Mouse (Mus musculus): ENCODE measurements at regions not wholly inside any gene's neighbourhood (a gene's known extent, or its start where the extent isn't known, plus 50 kb on each side); places are given as distances from the start of the nearest gene placed in this dataset.
A peak's percentile ranks its signal among the peaks of the same experiment; 100 is the strongest.

GRCm38 (mm10) chr16:51842770-51843169, 188.3 kb upstream of the Cblb start:
- no peak for ATAC-seq (ENCODE audit: low FRiP score)
- no peak overlapping the region for H3K9ac ChIP-seq
- no peaks in the 10 kb centered on the region for H3K27me3 ChIP-seq
- no peaks in the 10 kb centered on the region for H3K4me1 ChIP-seq (replicated peaks)
- H3K4me3 ChIP-seq, result no peak overlapping the region
- no peak overlapping the region for H3K27ac ChIP-seq
- WGBS, result 77% methylated on average over 3 of the region's 3 CpGs
- H3K9me3 ChIP-seq, result no peaks in the 10 kb centered on the region
- no peak overlapping the region for H3K4me2 ChIP-seq
- H3K36me3 ChIP-seq, result no peaks in the 10 kb centered on the region

GRCm38 (mm10) chr16:51845539-51845938, 185.5 kb upstream of the Cblb start:
- ATAC-seq (ENCODE audit: low FRiP score), result peak; percentile 69
- H3K4me2 ChIP-seq, result no peak overlapping the region
- H3K4me1 ChIP-seq (replicated peaks), result no peaks in the 10 kb centered on the region
- H3K27ac ChIP-seq, result no peak overlapping the region
- no peaks in the 10 kb centered on the region for H3K9me3 ChIP-seq
- WGBS, result 70% methylated on average over 4 of the region's 4 CpGs
- H3K9ac ChIP-seq, result no peak overlapping the region
- H3K4me3 ChIP-seq, result no peak overlapping the region
- no peaks in the 10 kb centered on the region for H3K36me3 ChIP-seq
- no peaks in the 10 kb centered on the region for H3K27me3 ChIP-seq

GRCm38 (mm10) chr16:51880711-51881110, 150.3 kb upstream of the Cblb start:
- Histone ChIP-seq H3K4me2 (no peak overlapping the region), H3K36me3 (no peaks in the 10 kb centered on the region), H3K27ac (no peak overlapping the region), H3K4me3 (no peak overlapping the region), H3K4me1 (replicated peaks) (no peaks in the 10 kb centered on the region), H3K9ac (no peak overlapping the region), H3K9me3 (no peaks in the 10 kb centered on the region), H3K27me3 (no peaks in the 10 kb centered on the region)
- 78% methylated on average over 4 of the region's 4 CpGs for WGBS
- ATAC-seq (ENCODE audit: low FRiP score), result no peak

GRCm38 (mm10) chr16:51881127-51881526, 149.9 kb upstream of the Cblb start:
- Histone ChIP-seq H3K9ac (no peak overlapping the region), H3K4me2 (no peak overlapping the region), H3K36me3 (no peaks in the 10 kb centered on the region), H3K27ac (no peak overlapping the region), H3K4me3 (no peak overlapping the region), H3K4me1 (replicated peaks) (no peaks in the 10 kb centered on the region), H3K9me3 (no peaks in the 10 kb centered on the region), H3K27me3 (no peaks in the 10 kb centered on the region)
- no peak for ATAC-seq (ENCODE audit: low FRiP score)
- 55% methylated on average over 2 of the region's 2 CpGs for WGBS

DNA sequence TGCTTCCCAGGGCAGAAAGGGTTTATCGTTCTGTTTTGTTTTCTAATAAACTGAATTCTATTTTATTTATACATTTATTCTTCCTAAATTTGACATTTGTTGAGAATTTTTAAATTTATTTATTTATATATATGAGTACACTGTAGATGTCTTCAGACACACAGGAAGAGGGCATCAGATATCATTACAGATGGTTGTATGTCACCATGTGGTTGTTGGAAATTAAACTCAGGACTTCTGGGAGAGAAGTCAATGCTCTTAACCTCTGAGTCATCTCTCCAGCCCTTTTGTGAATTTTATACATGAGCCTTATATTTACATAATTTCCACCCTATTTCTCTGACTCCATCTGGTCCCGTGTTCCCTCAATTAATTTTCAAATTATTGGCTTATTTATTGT, 147.2 kb upstream of the Cblb start:
- H3K4me2 ChIP-seq, result no peak overlapping the region
- H3K4me1 ChIP-seq (replicated peaks), result no peaks in the 10 kb centered on the region
- no peaks in the 10 kb centered on the region for H3K9me3 ChIP-seq
- no peaks in the 10 kb centered on the region for H3K36me3 ChIP-seq
- H3K4me3 ChIP-seq, result no peak overlapping the region
- WGBS, result 77% methylated on average over 2 of the region's 2 CpGs
- H3K27me3 ChIP-seq, result no peaks in the 10 kb centered on the region
- H3K27ac ChIP-seq, result no peak overlapping the region
- no peak overlapping the region for H3K9ac ChIP-seq
- ATAC-seq (ENCODE audit: low FRiP score), result no peak

DNA sequence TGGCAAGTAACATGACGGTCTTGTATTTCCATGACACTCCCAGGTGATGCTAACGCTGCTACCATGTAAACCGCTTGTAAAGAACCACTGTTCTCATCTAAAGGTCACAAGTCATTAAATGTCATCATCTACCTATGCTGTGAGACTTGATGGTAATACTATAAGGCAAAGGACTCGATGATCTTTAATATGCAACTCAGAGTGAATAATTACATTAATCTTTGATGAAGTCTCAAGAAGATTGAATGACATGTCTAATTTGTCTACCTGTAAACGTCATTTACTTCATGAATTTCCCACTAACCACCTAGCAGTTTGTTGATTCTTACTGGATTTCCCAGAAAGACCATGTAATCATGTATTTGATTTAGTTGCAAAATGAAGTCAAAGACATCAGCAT, 143.5 kb upstream of the Cblb start:
- H3K4me1 ChIP-seq (replicated peaks), result no peaks in the 10 kb centered on the region
- H3K36me3 ChIP-seq, result no peaks in the 10 kb centered on the region
- H3K9ac ChIP-seq, result no peak overlapping the region
- no peaks in the 10 kb centered on the region for H3K9me3 ChIP-seq
- H3K27ac ChIP-seq, result no peak overlapping the region
- H3K4me3 ChIP-seq, result no peak overlapping the region
- 82% methylated on average over 5 of the region's 5 CpGs for WGBS
- H3K4me2 ChIP-seq, result no peak overlapping the region
- no peaks in the 10 kb centered on the region for H3K27me3 ChIP-seq
- no peak for ATAC-seq (ENCODE audit: low FRiP score)

GRCm38 (mm10) chr16:51905588-51905987, 125.4 kb upstream of the Cblb start:
- H3K4me1 ChIP-seq (replicated peaks), result no peaks in the 10 kb centered on the region
- H3K9me3 ChIP-seq, result peaks cover 9% of the 10 kb centered on the region; the same call in 1 of the 2 replicates
- H3K4me2 ChIP-seq, result no peak overlapping the region
- no peaks in the 10 kb centered on the region for H3K27me3 ChIP-seq
- WGBS, result 96% methylated on average over 2 of the region's 2 CpGs
- no peak overlapping the region for H3K27ac ChIP-seq
- H3K4me3 ChIP-seq, result no peak overlapping the region
- no peaks in the 10 kb centered on the region for H3K36me3 ChIP-seq
- no peak overlapping the region for H3K9ac ChIP-seq
- ATAC-seq (ENCODE audit: low FRiP score), result no peak

DNA sequence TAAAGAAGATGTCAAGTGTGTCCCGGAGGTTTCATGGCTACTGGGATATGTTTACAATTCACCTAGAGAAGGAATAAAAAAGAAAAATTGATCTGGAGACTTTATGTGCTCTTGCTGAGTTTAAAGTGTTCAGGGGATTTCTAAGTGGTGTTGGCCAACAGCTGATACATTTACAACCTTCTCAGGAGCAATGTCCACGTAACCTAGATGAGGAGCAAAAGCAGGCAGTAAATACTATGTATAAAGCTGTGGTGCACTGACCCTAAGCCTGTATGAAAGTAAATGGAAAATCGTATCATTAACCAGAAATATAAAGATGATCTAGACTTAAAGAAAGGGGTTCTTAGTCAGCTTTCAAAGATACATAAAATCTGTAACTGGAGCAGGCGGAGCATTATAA, 124.3 kb upstream of the Cblb start:
- no peak overlapping the region for H3K4me3 ChIP-seq
- no peak for ATAC-seq (ENCODE audit: low FRiP score)
- 88% methylated on average over 4 of the region's 4 CpGs for WGBS

GRCm38 (mm10) chr16:51910046-51910445, 121.0 kb upstream of the Cblb start:
- 84% methylated on average over 3 of the region's 3 CpGs for whole genome bisulfite sequencing
- Histone ChIP-seq H3K36me3 (no peaks in the 10 kb centered on the region), H3K27ac (no peak overlapping the region), H3K9me3 (no peaks in the 10 kb centered on the region), H3K4me2 (no peak overlapping the region), H3K4me3 (no peak overlapping the region), H3K9ac (no peak overlapping the region), H3K4me1 (replicated peaks) (no peaks in the 10 kb centered on the region), H3K27me3 (no peaks in the 10 kb centered on the region)
- ATAC-seq (ENCODE audit: low FRiP score), result no peak

More for the DNA sequence above, 124.3 kb upstream of the Cblb start:
- no peaks in the 10 kb centered on the region for H3K4me1 ChIP-seq (replicated peaks)
- H3K9me3 ChIP-seq, result 0 out of 2 replicates have a peak, but pooled peaks cover 1% of the 10 kb centered on the region
- H3K27me3 ChIP-seq, result no peaks in the 10 kb centered on the region
- H3K36me3 ChIP-seq, result no peaks in the 10 kb centered on the region
- H3K9ac ChIP-seq, result no peak overlapping the region
- no peak overlapping the region for H3K27ac ChIP-seq
- H3K4me2 ChIP-seq, result no peak overlapping the region

- 76% methylated on average over 6 of the region's 6 CpGs for WGBS
- no peak overlapping the region for H3K4me2 ChIP-seq
- H3K4me3 ChIP-seq, result no peak overlapping the region
- H3K9ac ChIP-seq, result no peak overlapping the region
- H3K27me3 ChIP-seq, result no peaks in the 10 kb centered on the region
- H3K36me3 ChIP-seq, result no peaks in the 10 kb centered on the region
- H3K4me1 ChIP-seq (replicated peaks), result peaks cover 10% of the 10 kb centered on the region
- no peak overlapping the region for H3K27ac ChIP-seq
- no peak for ATAC-seq (ENCODE audit: low FRiP score)
- H3K9me3 ChIP-seq, result no peaks in the 10 kb centered on the region
Measured at GRCm38 (mm10) chr16:51911109-51911765, 119.8 kb upstream of the Cblb start.

DNA sequence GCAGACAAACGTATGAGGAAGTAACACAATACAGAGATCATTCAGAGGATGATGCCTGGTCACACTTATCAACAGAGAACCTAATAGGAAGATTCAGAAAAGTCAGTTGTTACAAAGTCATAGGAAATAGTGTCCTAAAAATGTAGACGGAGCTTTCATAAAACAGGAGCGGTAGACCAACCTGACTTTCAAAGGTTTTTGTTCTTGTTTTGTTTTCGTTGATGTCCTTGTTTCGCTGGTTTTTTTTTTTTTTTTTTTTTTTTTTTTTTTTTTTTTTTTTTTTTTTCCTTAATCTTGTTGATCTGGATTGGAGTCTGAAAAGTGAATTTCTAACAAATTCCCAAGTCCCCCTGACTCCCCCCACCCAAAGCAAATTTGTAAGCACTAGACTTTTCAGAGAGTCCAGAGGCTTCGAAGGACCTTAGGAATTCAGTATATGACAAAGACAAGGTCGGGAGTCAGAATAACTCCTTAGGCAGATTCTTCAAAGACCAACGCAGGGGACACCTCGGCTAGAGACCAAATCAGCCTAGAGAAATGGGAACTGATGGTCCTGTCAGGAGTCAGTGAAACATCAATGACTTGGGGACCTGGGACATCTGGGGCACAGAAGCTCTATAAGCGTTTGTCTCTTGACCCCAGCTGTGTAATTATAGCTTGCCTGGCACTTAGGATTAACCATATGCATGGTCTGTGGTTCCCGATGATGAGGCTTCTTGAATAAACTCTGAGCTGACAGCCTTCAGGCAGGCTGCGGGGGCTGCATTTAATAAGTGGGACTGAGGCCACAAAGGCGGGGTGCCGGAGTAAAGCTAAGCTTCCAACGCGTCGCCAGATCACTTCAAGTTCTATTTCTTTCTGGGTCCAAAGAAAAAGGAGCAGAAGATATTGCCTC, 115.7 kb upstream of the Cblb start:
- no peaks in the 10 kb centered on the region for H3K27me3 ChIP-seq
- H3K9ac ChIP-seq, result no peak overlapping the region
- ATAC-seq (ENCODE audit: low FRiP score), result peak; percentile 75
- no peak overlapping the region for H3K4me3 ChIP-seq
- H3K4me2 ChIP-seq, result peak overlapping the region; percentile 29
- no peaks in the 10 kb centered on the region for H3K36me3 ChIP-seq
- WGBS, result 43% methylated on average over 17 of the region's 17 CpGs
- H3K27ac ChIP-seq, result peak overlapping the region; percentile 58
- peaks cover 21% of the 10 kb centered on the region for H3K4me1 ChIP-seq (replicated peaks)
- no peaks in the 10 kb centered on the region for H3K9me3 ChIP-seq

GRCm38 (mm10) chr16:51915929-51916308, 115.1 kb upstream of the Cblb start:
- ATAC-seq (ENCODE audit: low FRiP score), result no peak
- no peak overlapping the region for H3K4me3 ChIP-seq
- no peaks in the 10 kb centered on the region for H3K9me3 ChIP-seq
- H3K4me1 ChIP-seq (replicated peaks), result peaks cover 21% of the 10 kb centered on the region
- no peaks in the 10 kb centered on the region for H3K27me3 ChIP-seq
- H3K36me3 ChIP-seq, result no peaks in the 10 kb centered on the region
- peak overlapping the region; percentile 29 for H3K4me2 ChIP-seq
- H3K9ac ChIP-seq, result no peak overlapping the region
- WGBS, result 69% methylated on average over 13 of the region's 13 CpGs
- H3K27ac ChIP-seq, result peak overlapping the region; percentile 58

DNA sequence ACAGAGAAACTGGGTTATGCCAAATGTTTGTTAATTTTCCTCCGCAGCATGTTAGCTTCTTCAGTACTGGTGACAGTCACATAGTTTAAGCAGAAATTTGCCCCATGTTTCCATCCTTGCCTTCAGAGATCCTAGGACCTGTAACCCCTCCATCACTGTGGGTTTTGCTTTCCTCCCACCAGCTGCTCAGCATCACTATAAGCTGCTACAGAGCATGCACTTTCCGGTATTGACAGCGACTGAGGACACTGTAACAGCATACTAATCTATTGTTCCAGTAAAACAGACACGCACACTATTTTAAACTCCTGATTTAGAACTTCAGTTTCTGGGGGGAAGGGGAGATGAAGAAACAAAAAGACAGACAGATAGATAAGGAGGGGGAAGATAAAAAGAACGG, 114.7 kb upstream of the Cblb start:
- H3K9ac ChIP-seq, result no peak overlapping the region
- H3K4me1 ChIP-seq (replicated peaks), result peaks cover 21% of the 10 kb centered on the region
- H3K27ac ChIP-seq, result peak overlapping the region; percentile 58
- H3K27me3 ChIP-seq, result no peaks in the 10 kb centered on the region
- no peak overlapping the region for H3K4me2 ChIP-seq
- ATAC-seq (ENCODE audit: low FRiP score), result peak; percentile 66; the same call in 1 of the 2 replicates
- 50% methylated on average over 5 of the region's 5 CpGs for WGBS
- H3K36me3 ChIP-seq, result no peaks in the 10 kb centered on the region
- no peak overlapping the region for H3K4me3 ChIP-seq
- H3K9me3 ChIP-seq, result no peaks in the 10 kb centered on the region
